Mouse (Mus musculus) limb, embryonic 14.5 days (tissue): ENCODE results near the gene Tsc22d2. TPM values are rescaled to one million over a fixed set of nuclear protein-coding genes. Genes with fewer than 3 reads are reported as not detected.
A peak's percentile ranks its signal among the peaks of the same experiment; 100 is the strongest.

Experiments
- ATAC-seq: fragments of 200-750 bp; cut with Nextera tagmentation; 2 replicates; pipeline ENCODE4 v1.8.0; 2017; ENCODE audit warnings: low read depth, moderate number of reproducible peaks, moderate TSS enrichment; ENCODE audit not compliant: low FRiP score
- DNase-seq: peaks from one replicate; pipeline ENCODE4 v3.0.0-alpha.2; 2015; ENCODE audit warnings: low spot score
- H3K27ac ChIP-seq: fragments of 300-500 bp; sonication (generic); replicated peaks from 2 replicates; pipeline ENCODE4 v1.5.1; 2014; ENCODE audit warnings: low read depth, mild to moderate bottlenecking, low read length, moderate library complexity, mixed read lengths
- H3K27me3 ChIP-seq: fragments of 300-500 bp; sonication (generic); 2 replicates; pipeline ENCODE4 v1.6.1; 2014; ENCODE audit warnings: low read length, mixed read lengths; ENCODE audit not compliant: control insufficient read depth, insufficient read depth
- H3K36me3 ChIP-seq: fragments of 300-500 bp; sonication (generic); 2 replicates; pipeline ENCODE4 v1.6.1; 2014; ENCODE audit warnings: mild to moderate bottlenecking, low read length, moderate library complexity, mixed read lengths; ENCODE audit not compliant: control insufficient read depth, insufficient read depth
- H3K4me1 ChIP-seq: fragments of 300-500 bp; sonication (generic); 2 replicates; pipeline ENCODE4 v1.6.1; 2014; ENCODE audit warnings: antibody characterized with exemption, low read length, mixed read lengths; ENCODE audit not compliant: control insufficient read depth, insufficient read depth
- H3K4me2 ChIP-seq: fragments of 300-500 bp; sonication (generic); replicated peaks from 2 replicates; pipeline ENCODE4 v1.6.1; 2014; ENCODE audit warnings: low read depth, mild to moderate bottlenecking, low read length, moderate library complexity; ENCODE audit not compliant: severe bottlenecking
- H3K4me3 ChIP-seq: fragments of 300-500 bp; sonication (generic); replicated peaks from 2 replicates; pipeline ENCODE4 v1.5.1; 2014; ENCODE audit warnings: low read length
- H3K9ac ChIP-seq: fragments of 300-500 bp; sonication (generic); 2 replicates; pipeline ENCODE4 v1.6.1; 2014; ENCODE audit warnings: mild to moderate bottlenecking, low read depth, low read length, moderate library complexity; ENCODE audit not compliant: severe bottlenecking
- H3K9me3 ChIP-seq: fragments of 300-500 bp; sonication (generic); 2 replicates; pipeline ENCODE4 v1.6.1; 2016; ENCODE audit warnings: low read length; ENCODE audit not compliant: control insufficient read depth
- POLR2A ChIP-seq: fragments of 200-500 bp; IDR thresholded peaks from 2 replicates; pipeline ENCODE4 v1.8.0; 2012; ENCODE audit warnings: inconsistent platforms, mild to moderate bottlenecking, moderate library complexity, borderline replicate concordance; ENCODE audit not compliant: insufficient read depth, insufficient read length; ENCODE audit errors: extremely low read depth
- WGBS: fragments of 180-500 bp; shearing (Covaris S2); extraction: QIAGEN DNeasy Blood & Tissue Kit; methylation state at CpG from one replicate; pipeline ENCODE4 v1.1.7; 2014; 5-methylcytosine and 5-hydroxymethylcytosine counted together
- polyA plus RNA-seq, 2 experiments: library from polyadenylated mRNA; depleted of rRNA in 1 of 2; stranded (reverse) in 1 of 2; unstranded in 1 of 2; fragments of >200 nt; fragmentation: Nextera tagmentation in 1 of 2; extraction: Ambion mirVana in 1 of 2; gene quantifications; 2 replicates each; pipeline versions ENCODE4 v1.2.1 to v1.2.3; 2012 to 2014

Gene Tsc22d2
- polyA plus RNA-seq, 2 experiments = 17.1 to 19.6 TPM

- no peak overlapping the region for H3K4me2 ChIP-seq
- H3K9me3 ChIP-seq = no peaks in the 10 kb centered on the region
- no peaks in the 10 kb centered on the region for H3K27me3 ChIP-seq
- H3K4me3 ChIP-seq = no peak overlapping the region
- 57% methylated on average over 5 of the region's 5 CpGs for WGBS
- DNase-seq (no peak), ATAC-seq (no peak)
- no peak overlapping the region for H3K9ac ChIP-seq
- H3K27ac ChIP-seq = no peak overlapping the region
- no peaks in the 10 kb centered on the region for H3K36me3 ChIP-seq
- H3K4me1 ChIP-seq = no peaks in the 10 kb centered on the region
- no peak for TF ChIP-seq POLR2A
Measured at GRCm38 (mm10) chr3:58398541-58398940, 16.0 kb upstream of the Tsc22d2 start.

GRCm38 (mm10) chr3:58399931-58400330 is 14.6 kb upstream of the Tsc22d2 start:
- Histone ChIP-seq H3K4me3 (no peak overlapping the region), H3K36me3 (no peaks in the 10 kb centered on the region), H3K4me1 (no peaks in the 10 kb centered on the region), H3K9ac (no peak overlapping the region), H3K27me3 (no peaks in the 10 kb centered on the region), H3K4me2 (no peak overlapping the region), H3K9me3 (no peaks in the 10 kb centered on the region), H3K27ac (no peak overlapping the region)
- WGBS = 47% methylated on average over 3 of the region's 3 CpGs
- ATAC-seq (no peak), DNase-seq (no peak)
- no peak for TF ChIP-seq POLR2A

GRCm38 (mm10) chr3:58411669-58412068 is 2.8 kb upstream of the Tsc22d2 start:
- ATAC-seq = no peak
- Histone ChIP-seq H3K4me3 (no peak overlapping the region), H3K9me3 (no peaks in the 10 kb centered on the region), H3K27me3 (no peaks in the 10 kb centered on the region), H3K4me2 (no peak overlapping the region), H3K9ac (no peak overlapping the region), H3K4me1 (0 out of 2 replicates have a peak, but pooled peaks cover 2% of the 10 kb centered on the region), H3K27ac (no peak overlapping the region), H3K36me3 (0 out of 2 replicates have a peak, but pooled peaks cover 1% of the 10 kb centered on the region)
- no peak for TF ChIP-seq POLR2A
- DNase-seq = peak; percentile 22

GRCm38 (mm10) chr3:58413671-58414070 is 844 bp upstream of the Tsc22d2 start:
- peak overlapping the region; percentile 100 for H3K27ac ChIP-seq
- no peaks in the 10 kb centered on the region for H3K9me3 ChIP-seq
- ATAC-seq = no peak
- no peaks in the 10 kb centered on the region for H3K27me3 ChIP-seq
- H3K4me3 ChIP-seq = peak overlapping the region; percentile 97
- WGBS = 45% methylated on average over 5 of the region's 5 CpGs
- peak overlapping the region; percentile 38 for H3K4me2 ChIP-seq
- H3K36me3 ChIP-seq = peaks cover 4% of the 10 kb centered on the region; the same call in 1 of the 2 replicates
- no peak for TF ChIP-seq POLR2A
- DNase-seq = no peak
- peak overlapping the region; percentile 97 for H3K9ac ChIP-seq
- H3K4me1 ChIP-seq = peaks cover 8% of the 10 kb centered on the region

GRCm38 (mm10) chr3:58414986-58415883 is 720 bp downstream of the Tsc22d2 start:
- Histone ChIP-seq H3K27me3 (no peaks in the 10 kb centered on the region), H3K27ac (peak overlapping the region; percentile 100), H3K4me1 (peaks cover 9% of the 10 kb centered on the region), H3K9me3 (no peaks in the 10 kb centered on the region), H3K4me3 (peak overlapping the region; percentile 97), H3K36me3 (peaks cover 4% of the 10 kb centered on the region; the same call in 1 of the 2 replicates), H3K4me2 (peak overlapping the region; percentile 88), H3K9ac (peak overlapping the region; percentile 97)
- TF ChIP-seq POLR2A = no peak
- peak; percentile 63 for DNase-seq
- WGBS = 0% methylated on average over 62 of the region's 113 CpGs
- peak; percentile 54 for ATAC-seq
